Mouse (Mus musculus) hindbrain, postnatal 0 days (tissue): ENCODE measurements around the gene Pik3ca. TPM values are rescaled to one million over a fixed set of nuclear protein-coding genes. Genes with fewer than 3 reads are reported as not detected.

ENCODE experiments used
- ATAC-seq: fragments of 200-750 bp; cut with Nextera tagmentation; 2 replicates; pipeline ENCODE4 v1.8.0; 2017; ENCODE audit warnings: mild to moderate bottlenecking, moderate TSS enrichment, moderate library complexity
- DNase-seq: peaks from one replicate; pipeline ENCODE4 v3.0.0-alpha.2; 2015; ENCODE audit warnings: low spot score
- H3K27ac ChIP-seq: fragments of 300-500 bp; sonication (generic); 2 replicates; pipeline ENCODE4 v1.5.1; 2014; ENCODE audit warnings: mild to moderate bottlenecking
- H3K27me3 ChIP-seq: fragments of 300-500 bp; sonication (generic); 2 replicates; pipeline ENCODE4 v1.6.1; 2014; ENCODE audit warnings: low read length, mixed read lengths; ENCODE audit not compliant: insufficient read depth
- H3K36me3 ChIP-seq: fragments of 300-500 bp; sonication (generic); 2 replicates; pipeline ENCODE4 v1.6.1; 2014; ENCODE audit warnings: low read length, mixed read lengths; ENCODE audit not compliant: insufficient read depth
- H3K4me1 ChIP-seq: fragments of 300-500 bp; sonication (generic); 2 replicates; pipeline ENCODE4 v1.6.1; 2014; ENCODE audit warnings: antibody characterized with exemption, low read length, mixed read lengths; ENCODE audit not compliant: insufficient read depth
- H3K4me2 ChIP-seq: fragments of 300-500 bp; sonication (generic); 2 replicates; pipeline ENCODE4 v1.6.1; 2014; ENCODE audit warnings: low read depth, mild to moderate bottlenecking, low read length, moderate library complexity, mixed read lengths
- H3K4me3 ChIP-seq: fragments of 300-500 bp; sonication (generic); 2 replicates; pipeline ENCODE4 v1.5.1; 2014; ENCODE audit warnings: low read length
- H3K9ac ChIP-seq: fragments of 300-500 bp; sonication (generic); replicated peaks from 2 replicates; pipeline ENCODE4 v1.6.1; 2014; ENCODE audit warnings: mild to moderate bottlenecking, low read length, moderate library complexity, mixed read lengths
- H3K9me3 ChIP-seq: fragments of 300-500 bp; sonication (generic); 2 replicates; pipeline ENCODE4 v1.6.1; 2016; ENCODE audit warnings: low read length, mixed read lengths
- CTCF ChIP-seq: IDR thresholded peaks from 2 replicates; pipeline ENCODE4 v1.5.1; 2016; ENCODE audit warnings: antibody characterized with exemption, control low read depth, low read depth
- WGBS: fragments of 180-500 bp; shearing (Covaris S2); extraction: QIAGEN DNeasy Blood & Tissue Kit; methylation state at CpG from one replicate; pipeline ENCODE4 v1.1.7; 2014; 5-methylcytosine and 5-hydroxymethylcytosine counted together
- polyA plus RNA-seq: library from polyadenylated mRNA; unstranded; fragments of >200 nt; fragmentation: Nextera tagmentation; extraction: Ambion mirVana; gene quantifications from 2 replicates; pipeline ENCODE4 v1.2.1, GENCODE M21; 2015
- total RNA-seq: library from RNA; depleted of rRNA; stranded (reverse); fragments of >200 nt; gene quantifications from 2 replicates; pipeline ENCODE4 v1.2.3, GENCODE M21; 2014

The Pik3ca gene
- total and polyA plus RNA-seq, 2 experiments from 2014 or later: 9.0 to 35.0 TPM

GRCm38 (mm10) chr3:32399381-32399780 lies 1.9 kb downstream of the Pik3ca start:
- Histone ChIP-seq H3K36me3 (no peaks in the 10 kb centered on the region), H3K4me1 (peaks cover 12% of the 10 kb centered on the region; the same call in 1 of the 2 replicates), H3K9ac (no peak overlapping the region), H3K27me3 (no peaks in the 10 kb centered on the region), H3K27ac (no peak overlapping the region), H3K4me3 (no peak overlapping the region), H3K9me3 (no peaks in the 10 kb centered on the region), H3K4me2 (no peak overlapping the region)
- 38% methylated on average over 4 of the region's 4 CpGs for WGBS
- ATAC-seq (no peak), DNase-seq (no peak)
- TF ChIP-seq CTCF: no peak

DNA sequence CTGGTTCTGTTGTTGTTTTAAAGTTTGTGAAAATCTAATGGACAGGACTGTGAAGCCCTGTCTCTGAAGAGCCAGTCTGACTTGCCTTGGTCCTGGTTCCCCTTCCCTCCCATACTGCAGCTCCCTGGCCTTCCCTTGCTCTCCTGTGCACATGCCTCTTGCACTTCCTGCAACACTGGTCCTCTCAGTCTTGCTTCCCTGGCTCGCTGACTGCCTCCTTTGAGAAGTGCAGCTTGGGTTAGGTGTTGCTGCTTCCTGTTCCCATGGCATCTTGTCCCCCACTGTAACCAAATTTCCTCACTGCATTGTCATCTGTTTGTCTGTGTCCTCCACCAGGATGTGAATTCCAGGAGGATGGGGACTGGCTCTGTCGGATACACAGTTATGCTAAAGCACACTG lies 2.5 kb downstream of the Pik3ca start:
- Histone ChIP-seq H3K36me3 (no peaks in the 10 kb centered on the region), H3K4me2 (no peak overlapping the region), H3K27me3 (no peaks in the 10 kb centered on the region), H3K27ac (no peak overlapping the region), H3K9me3 (no peaks in the 10 kb centered on the region), H3K9ac (no peak overlapping the region), H3K4me3 (no peak overlapping the region), H3K4me1 (peaks cover 12% of the 10 kb centered on the region; the same call in 1 of the 2 replicates)
- 50% methylated on average over 2 of the region's 2 CpGs for WGBS
- DNase-seq: no peak
- ATAC-seq: no peak
- TF ChIP-seq CTCF: no peak

DNA sequence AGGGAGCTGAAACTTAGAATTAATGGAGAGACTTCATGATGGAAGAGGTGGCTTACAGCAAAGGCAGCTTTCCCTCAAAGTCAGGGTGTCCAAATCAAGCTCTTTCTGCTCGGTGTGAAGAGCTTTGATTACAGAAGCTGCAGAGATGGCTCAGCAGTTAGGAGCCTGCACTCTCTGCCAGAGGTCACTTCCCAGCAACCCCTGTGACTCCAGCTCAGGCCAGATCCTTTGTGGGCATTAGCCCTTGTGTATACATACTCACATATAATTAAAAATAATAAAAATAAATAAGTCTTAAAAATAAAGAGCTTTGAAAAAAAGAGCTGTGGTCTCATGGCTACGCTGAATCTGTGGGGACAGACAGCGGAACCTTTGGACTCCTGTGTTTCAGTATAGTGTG lies 4.1 kb downstream of the Pik3ca start:
- ATAC-seq (no peak), DNase-seq (no peak)
- no peaks in the 10 kb centered on the region for H3K36me3 ChIP-seq
- H3K4me3 ChIP-seq: no peak overlapping the region
- H3K27me3 ChIP-seq: no peaks in the 10 kb centered on the region
- H3K9me3 ChIP-seq: no peaks in the 10 kb centered on the region
- no peak overlapping the region for H3K9ac ChIP-seq
- WGBS: 78% methylated on average over 3 of the region's 3 CpGs
- H3K4me2 ChIP-seq: no peak overlapping the region
- H3K4me1 ChIP-seq: peaks cover 12% of the 10 kb centered on the region; the same call in 1 of the 2 replicates
- no peak for TF ChIP-seq CTCF
- no peak overlapping the region for H3K27ac ChIP-seq

- Histone ChIP-seq H3K27me3 (no peaks in the 10 kb centered on the region), H3K27ac (no peak overlapping the region), H3K4me1 (peaks cover 12% of the 10 kb centered on the region; the same call in 1 of the 2 replicates), H3K4me2 (no peak overlapping the region), H3K36me3 (no peaks in the 10 kb centered on the region), H3K9ac (no peak overlapping the region), H3K4me3 (no peak overlapping the region), H3K9me3 (no peaks in the 10 kb centered on the region)
- no peak for TF ChIP-seq CTCF
- DNase-seq (no peak), ATAC-seq (no peak)
- 82% methylated on average over 7 of the region's 7 CpGs for WGBS
Measured at GRCm38 (mm10) chr3:32402990-32403885, 5.8 kb downstream of the Pik3ca start.

DNA sequence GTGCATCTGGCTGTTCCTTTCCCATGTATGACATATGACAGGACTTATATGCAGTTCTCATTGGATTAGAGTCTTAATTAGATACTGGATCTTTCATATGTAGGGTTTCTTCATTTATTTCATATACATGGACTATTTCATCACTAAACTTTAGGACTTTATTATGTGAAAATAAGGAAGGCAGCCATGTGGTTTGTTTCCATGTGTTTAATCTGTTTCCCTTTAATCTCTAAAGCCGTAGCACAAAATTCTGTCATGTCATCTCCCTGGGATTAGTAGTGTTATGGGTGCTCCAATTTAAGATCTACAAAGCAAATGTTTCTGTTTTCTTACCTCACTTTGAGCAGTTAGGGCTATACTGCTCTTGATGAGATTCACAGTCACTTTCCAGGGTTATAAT lies 8.2 kb downstream of the Pik3ca start:
- H3K27ac ChIP-seq: no peak overlapping the region
- H3K27me3 ChIP-seq: no peaks in the 10 kb centered on the region
- H3K9me3 ChIP-seq: no peaks in the 10 kb centered on the region
- TF ChIP-seq CTCF: no peak
- DNase-seq (no peak), ATAC-seq (no peak)
- no peak overlapping the region for H3K4me2 ChIP-seq
- no peaks in the 10 kb centered on the region for H3K36me3 ChIP-seq
- H3K4me3 ChIP-seq: no peak overlapping the region
- H3K9ac ChIP-seq: no peak overlapping the region
- H3K4me1 ChIP-seq: 0 out of 2 replicates have a peak, but pooled peaks cover 3% of the 10 kb centered on the region
- 82% methylated on average over 1 of the region's 1 CpGs for WGBS

- Histone ChIP-seq H3K4me2 (no peak overlapping the region), H3K27me3 (no peaks in the 10 kb centered on the region), H3K27ac (no peak overlapping the region), H3K36me3 (no peaks in the 10 kb centered on the region), H3K4me1 (no peaks in the 10 kb centered on the region), H3K9me3 (no peaks in the 10 kb centered on the region), H3K4me3 (no peak overlapping the region), H3K9ac (no peak overlapping the region)
- 87% methylated on average over 6 of the region's 6 CpGs for WGBS
- no peak for DNase-seq
- no peak for TF ChIP-seq CTCF
- ATAC-seq: no peak
Measured at GRCm38 (mm10) chr3:32406804-32407203, 9.3 kb downstream of the Pik3ca start.

- no peak for ATAC-seq
- Histone ChIP-seq H3K27me3 (no peaks in the 10 kb centered on the region), H3K9me3 (no peaks in the 10 kb centered on the region), H3K4me3 (no peak overlapping the region), H3K27ac (no peak overlapping the region), H3K9ac (no peak overlapping the region), H3K4me1 (no peaks in the 10 kb centered on the region; the same call in 1 of the 2 replicates), H3K36me3 (no peaks in the 10 kb centered on the region), H3K4me2 (no peak overlapping the region)
- no peak for DNase-seq
- no peak for TF ChIP-seq CTCF
- 94% methylated on average over 3 of the region's 3 CpGs for WGBS
Measured at GRCm38 (mm10) chr3:32408811-32409273, 11.4 kb downstream of the Pik3ca start.
